Mouse (Mus musculus) stomach, postnatal 0 days (tissue): Measurements from ENCODE around the gene Tctn1.

Experiments used
- CTCF ChIP-seq: IDR thresholded peaks from 2 replicates; pipeline ENCODE4 v1.5.1; 2016; ENCODE audit warnings: antibody characterized with exemption, low read depth, mild to moderate bottlenecking, moderate library complexity
- EP300 ChIP-seq: optimal IDR thresholded peaks from 2 replicates; pipeline ENCODE3; 2016; ENCODE audit warnings: antibody characterized with exemption

GRCm38 (mm10) chr5:122208909-122209308 is 55.4 kb downstream of the Tctn1 start:
- TF ChIP-seq CTCF (no peak), EP300 (no peak)
